Mouse (Mus musculus) layer of hippocampus, adult 11-12 months (tissue): ENCODE data around the gene Ryr1.

ENCODE experiments used
- DNase-seq: peaks from one replicate; pipeline ENCODE4 v3.0.0; 2022; ENCODE audit warnings: low spot score

Gene Ryr1

GRCm38 (mm10) chr7:29124970-29125369, at the start of gene Ryr1:
Gene Ryr1, minus strand, starts transcription at chr7:29125179.
- DNase-seq: no peak

- DNase-seq: no peak
Observed at GRCm38 (mm10) chr7:29172390-29173016, 47.5 kb upstream of the Ryr1 start.

- DNase-seq: no peak
Observed at GRCm38 (mm10) chr7:29171562-29172097, 46.7 kb upstream of the Ryr1 start.

GRCm38 (mm10) chr7:29170755-29171561, 46.0 kb upstream of the Ryr1 start:
- no peak for DNase-seq

- DNase-seq: peak; percentile 60
Observed at GRCm38 (mm10) chr7:29170066-29170754, 45.2 kb upstream of the Ryr1 start, which contains the start of the genes Ggn and Spred3. Gene Ggn, plus strand, starts transcription at chr7:29170210. Gene Spred3, minus strand, starts transcription at chr7:29170411.

- DNase-seq: peak; percentile 74
Observed at GRCm38 (mm10) chr7:29169231-29170065, 44.5 kb upstream of the Ryr1 start.

DNA sequence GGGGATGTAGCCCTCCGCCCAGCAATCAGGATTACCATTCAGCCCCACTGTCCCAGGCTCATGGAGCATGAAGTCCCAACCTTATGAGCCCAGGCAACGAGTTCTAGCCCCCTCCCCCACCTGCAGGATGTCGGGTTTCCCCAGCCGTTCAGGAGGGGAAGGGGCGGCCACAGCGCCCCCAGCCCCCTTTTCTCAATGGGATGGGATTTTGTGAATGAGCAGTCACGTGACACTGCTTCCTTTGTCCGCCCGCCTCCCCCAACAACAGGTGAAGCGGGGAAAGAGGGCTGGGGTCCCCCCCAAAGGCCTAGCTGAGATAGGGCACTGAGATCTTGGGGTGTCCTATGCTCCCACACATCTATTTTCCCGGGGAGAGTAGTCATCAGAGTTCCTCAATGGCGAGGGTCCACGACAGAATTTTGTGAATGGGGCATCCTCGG, 43.8 kb upstream of the Ryr1 start:
- no peak for DNase-seq

- DNase-seq: no peak
Observed at GRCm38 (mm10) chr7:29168121-29168695, 43.2 kb upstream of the Ryr1 start.

DNA sequence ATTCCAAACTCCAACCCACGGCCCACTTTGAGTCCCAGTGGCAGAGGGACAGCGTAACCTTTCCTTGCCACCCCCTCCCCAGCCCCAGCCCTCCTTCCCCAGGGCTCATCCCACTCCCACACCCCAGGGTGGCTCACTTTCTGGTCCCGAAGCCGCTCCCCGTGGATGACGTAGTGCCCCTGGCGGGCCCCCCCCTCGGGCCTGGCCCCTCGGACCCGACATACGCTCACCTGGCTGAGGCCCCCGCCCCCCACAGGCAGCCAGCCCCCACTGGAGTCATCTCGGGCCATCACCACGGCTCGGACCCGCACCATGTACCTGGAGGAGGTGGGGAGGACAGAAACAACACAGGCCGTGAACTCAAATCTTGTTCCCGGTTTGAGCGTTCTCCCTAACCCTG, 42.7 kb upstream of the Ryr1 start:
- no peak for DNase-seq

GRCm38 (mm10) chr7:29162750-29163525, 38.0 kb upstream of the Ryr1 start:
- no peak for DNase-seq

- no peak for DNase-seq
Observed at GRCm38 (mm10) chr7:29162294-29162693, 37.3 kb upstream of the Ryr1 start.

- DNase-seq: no peak
Observed at GRCm38 (mm10) chr7:29158264-29158663, 33.3 kb upstream of the Ryr1 start.

DNA sequence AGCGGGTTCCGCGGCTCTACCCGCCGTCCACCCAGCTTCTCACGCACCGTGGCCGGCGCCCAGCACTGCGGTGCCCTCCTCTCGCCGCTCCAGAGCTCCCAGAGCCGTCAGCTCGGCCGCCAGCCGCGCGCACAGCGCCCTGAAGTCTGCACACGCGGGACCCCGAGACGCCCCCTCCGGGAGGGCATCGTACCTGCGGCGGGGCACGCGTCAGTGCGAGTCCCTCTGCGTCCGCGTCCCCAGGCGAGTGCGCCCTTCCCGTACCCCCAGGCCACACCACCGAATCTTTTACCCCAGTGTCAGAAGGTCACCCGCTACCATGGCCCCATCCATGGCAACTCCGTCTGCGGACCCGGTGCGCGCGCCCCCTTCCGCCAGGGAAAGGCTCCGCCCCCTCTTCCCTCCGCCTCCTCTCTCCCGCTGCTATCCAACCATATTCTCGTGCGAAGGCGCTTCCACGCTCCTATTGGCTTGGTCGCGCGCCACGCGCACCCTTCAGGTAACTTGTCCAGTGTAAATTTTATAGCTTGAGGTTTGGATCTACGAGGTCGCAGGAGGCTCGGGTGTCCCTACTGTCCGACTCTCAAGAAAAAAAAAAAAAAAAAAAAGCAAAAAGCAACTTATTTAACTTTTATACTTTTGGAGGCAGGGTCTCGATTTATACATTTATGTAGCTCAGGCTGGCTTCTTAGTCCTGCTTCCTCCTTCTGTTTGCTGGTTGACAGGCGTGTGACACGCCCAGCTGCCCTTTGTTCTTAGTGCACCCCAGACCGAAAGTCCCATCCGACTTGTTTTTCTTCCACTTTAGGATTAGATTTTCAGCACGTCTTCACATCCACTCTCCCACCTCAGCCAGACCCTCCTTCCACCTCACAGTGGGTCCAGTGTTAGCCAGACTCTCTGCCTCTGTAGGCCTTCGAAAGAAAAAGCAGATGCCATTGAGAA, 31.1 kb upstream of the Ryr1 start, which contains the start of gene Fam98c:
Gene Fam98c, minus strand, starts transcription at position 397 of the 945 bp plus-strand sequence.
- DNase-seq: peak; percentile 84

DNA sequence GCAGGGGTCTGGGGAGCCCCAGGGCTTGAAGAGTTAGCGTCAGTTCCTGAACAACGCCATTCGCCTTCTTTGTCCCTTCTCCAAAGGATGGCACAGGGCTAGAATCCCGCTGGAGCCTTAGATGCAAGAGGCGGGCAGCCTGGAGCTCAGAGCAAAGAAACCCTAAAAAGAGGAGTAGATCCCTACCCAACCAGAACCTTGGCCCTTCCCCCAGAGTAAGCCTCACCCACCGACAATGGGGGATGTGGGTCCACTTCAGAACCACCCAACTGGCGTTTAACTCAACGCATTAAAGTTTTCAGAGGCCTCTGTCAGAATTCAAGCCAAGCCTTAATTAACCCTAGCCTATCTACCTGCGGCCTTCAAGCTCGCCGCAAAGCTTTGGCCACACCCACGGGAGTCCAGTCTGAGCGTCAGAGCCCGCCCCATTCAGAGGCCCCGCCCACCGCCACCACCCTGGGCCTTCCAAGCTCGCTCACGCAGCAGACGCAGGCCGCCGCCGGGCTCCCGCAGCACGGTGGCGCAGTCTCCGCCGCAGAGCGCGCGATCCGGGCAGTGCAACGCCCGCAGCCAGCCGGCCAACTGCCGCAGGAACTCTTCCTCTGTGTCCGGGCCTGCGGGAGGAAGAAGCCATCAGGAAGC, 30.3 kb upstream of the Ryr1 start:
- peak; percentile 90 for DNase-seq

DNA sequence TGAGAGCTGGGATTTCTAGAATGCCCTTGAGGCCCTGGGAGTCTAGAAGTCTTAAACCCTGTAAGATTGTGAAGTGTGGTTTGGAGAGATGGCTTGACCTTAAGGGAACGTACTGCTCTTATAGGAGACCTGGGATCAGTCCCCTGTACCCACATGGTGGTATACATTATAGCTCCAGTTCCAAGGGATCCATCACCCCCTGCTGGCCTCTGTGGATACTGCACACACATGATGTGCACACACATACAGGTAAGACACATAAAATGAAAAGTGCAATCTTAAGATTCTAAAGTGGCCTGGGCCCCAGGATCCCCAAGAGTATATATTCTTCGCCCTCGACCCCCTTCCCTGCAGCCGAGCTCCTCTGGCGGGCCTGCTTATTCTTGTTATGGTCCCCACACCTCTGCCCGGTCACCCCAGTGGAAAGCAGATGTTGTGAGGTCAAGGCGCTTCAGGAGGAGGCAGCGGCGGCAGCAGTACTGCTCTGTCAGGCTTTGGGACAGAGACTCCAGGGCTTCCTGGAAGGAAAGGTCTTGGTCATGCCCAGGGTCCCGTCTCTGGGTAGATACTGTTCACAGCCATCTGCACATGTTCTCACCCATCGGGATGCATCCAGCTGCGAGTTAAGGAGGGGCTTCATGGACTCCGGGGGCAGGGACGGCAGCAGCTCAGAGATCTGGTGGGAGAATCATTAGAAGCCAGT, 29.2 kb upstream of the Ryr1 start:
- DNase-seq: no peak

GRCm38 (mm10) chr7:29151486-29151885, 26.5 kb upstream of the Ryr1 start:
- DNase-seq: no peak

GRCm38 (mm10) chr7:29148771-29149170, 23.8 kb upstream of the Ryr1 start:
- no peak for DNase-seq
